Mouse (Mus musculus): Measurements from ENCODE around the gene Card10. TPM values are rescaled to one million over a fixed set of nuclear protein-coding genes. Genes with fewer than 3 reads are reported as not detected.

The Card10 gene
- total and polyA plus RNA-seq, 3 experiments: 4.9 to 18.1 (median 10.9) TPM

DNA sequence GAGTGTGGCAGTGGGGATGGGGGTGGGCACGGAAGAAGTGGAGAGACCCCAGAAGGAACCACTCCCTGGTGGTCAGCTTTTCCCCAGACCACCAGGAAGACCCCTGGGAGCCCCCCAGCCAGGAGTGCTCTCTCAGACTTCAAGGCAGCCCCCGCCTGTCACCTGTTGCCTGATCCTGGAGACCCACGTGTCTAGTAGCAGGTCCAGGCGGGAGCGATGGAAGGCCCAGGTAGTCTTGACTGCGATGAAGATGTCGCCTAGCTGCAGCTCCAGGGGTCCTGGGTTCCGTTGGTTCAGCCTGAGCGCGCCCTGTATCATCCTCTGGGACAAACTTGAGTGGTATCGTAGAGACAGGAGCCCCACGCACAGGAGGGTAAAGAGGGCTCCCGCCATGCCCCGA lies 30.0 kb downstream of the Card10 start:
- DNase-seq: no peak

DNA sequence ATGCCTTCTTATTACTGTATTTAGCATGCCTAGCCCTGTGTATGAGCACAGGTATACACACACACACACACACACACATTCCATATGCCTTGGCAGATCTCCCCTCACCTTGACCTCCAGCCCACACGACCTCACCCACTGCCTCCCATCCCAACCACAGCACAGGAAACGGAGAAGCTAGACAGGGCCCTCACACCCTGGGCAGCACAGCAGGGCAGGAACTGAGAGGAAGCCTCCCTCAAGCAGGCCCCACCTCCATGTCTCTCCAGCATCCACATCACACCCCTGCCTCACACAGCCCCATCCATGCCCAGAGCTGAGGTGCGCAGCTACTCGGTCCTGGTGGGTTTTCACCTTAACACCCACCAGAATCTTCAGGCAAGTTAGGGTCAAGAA lies 30.5 kb downstream of the Card10 start:
- DNase-seq: peak; percentile 54

DNA sequence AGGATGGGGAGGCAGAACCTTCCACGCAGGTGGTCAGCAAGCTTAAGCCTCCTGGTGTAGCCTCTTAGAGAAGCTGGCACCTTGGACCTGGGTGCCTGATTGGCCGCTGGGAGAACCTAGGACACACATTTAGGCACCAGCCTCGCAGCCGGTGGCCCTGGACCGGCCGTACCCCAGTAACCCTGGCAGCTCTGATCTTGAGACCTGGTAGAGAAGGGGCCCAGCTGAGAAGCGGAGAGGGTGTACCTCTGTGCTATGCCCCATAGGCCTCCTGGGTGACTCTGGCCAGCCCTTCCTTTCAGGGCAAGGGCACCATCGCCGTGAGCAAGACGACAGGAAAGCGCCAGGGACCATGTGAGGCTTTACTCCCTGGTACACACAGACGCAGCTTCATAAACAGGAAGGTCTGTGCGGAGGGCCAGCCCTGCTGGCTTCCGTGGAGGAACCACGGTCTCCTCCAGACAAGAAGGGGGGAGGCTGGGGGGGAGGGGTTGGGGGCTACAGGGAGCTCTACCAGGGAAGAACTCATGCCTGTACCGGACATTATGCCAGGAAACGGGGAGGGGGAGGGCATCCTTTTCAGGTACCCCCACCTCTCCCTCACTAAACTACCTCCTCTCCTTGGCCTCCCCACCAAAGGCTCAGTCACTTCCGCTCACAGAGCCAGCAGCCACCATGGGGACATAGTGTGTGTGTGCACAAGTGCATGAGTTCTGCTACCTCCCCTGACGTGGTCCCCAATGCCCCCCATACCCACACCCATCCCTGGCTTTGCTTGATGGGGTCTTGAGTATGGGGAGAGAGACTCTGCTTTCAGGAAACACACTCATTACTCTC lies 31.1 kb downstream of the Card10 start:
- peak; percentile 52 for DNase-seq

- DNase-seq: no peak
Observed at GRCm38 (mm10) chr15:78770983-78771355, 31.9 kb downstream of the Card10 start.

- no peak for DNase-seq
Observed at GRCm38 (mm10) chr15:78770234-78770982, 32.4 kb downstream of the Card10 start.

- no peak for DNase-seq
Observed at GRCm38 (mm10) chr15:78769064-78769463, 33.8 kb downstream of the Card10 start.

DNA sequence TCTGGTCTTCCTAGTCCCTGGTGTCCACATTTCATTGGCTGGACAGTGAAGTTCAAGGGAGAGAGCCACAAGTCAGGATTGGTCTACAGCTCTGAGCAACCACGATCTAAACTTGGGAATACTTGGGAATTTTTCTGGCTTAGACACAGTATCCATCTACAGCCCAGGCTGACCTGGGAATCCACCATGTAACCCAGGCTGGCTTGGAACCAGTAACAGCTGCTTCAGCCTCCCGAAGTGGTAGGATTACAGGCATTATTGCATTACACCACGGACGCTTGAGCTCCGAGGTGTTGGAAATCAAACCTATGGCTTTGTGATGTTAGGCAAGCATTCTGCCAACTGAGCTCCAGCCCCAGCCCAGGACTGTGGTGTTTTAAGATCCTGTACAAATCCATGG lies 39.1 kb downstream of the Card10 start:
- no peak for DNase-seq

DNA sequence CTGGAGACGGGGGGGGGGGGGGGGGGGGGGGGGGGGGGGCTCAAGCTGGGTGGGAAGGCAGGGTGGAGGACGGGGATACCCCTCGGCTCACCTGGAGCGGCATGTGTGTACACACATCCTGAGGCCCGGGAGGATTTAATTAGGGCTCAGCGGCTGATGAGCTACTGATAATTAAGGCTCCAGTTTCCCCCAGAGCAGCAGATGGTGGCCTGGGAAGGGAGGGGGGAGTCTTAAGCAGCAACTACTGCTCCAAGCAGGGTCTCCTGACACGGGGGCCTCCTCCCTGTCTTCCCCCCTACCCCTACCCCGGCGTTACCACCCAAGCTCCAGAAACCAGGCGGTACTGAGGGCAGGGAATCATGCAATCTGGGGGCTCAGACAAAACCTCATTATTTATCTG lies 39.6 kb downstream of the Card10 start:
- DNase-seq: no peak

DNA sequence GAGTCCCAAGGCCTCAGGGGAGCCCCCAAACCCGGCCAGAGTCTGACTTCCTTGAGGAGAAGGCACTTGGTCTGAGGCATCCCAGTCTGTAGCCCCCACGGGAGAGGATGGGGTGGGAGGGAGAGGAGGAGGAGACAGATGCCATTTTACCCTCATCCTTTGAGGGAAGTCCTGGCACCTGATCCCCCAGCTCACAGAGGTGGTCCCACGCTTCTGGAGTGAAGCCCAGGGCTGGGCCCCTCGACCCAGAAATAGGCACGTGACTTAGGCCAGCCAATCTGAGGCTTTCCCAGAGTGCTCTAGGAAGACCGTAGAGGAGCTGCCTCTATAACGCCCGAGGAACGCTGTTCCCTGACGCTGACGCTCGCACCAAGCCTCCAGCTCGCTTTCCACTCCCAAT lies 41.7 kb downstream of the Card10 start:
- DNase-seq: no peak

GRCm38 (mm10) chr15:78758132-78758531 lies 44.7 kb downstream of the Card10 start:
- DNase-seq: no peak

GRCm38 (mm10) chr15:78755966-78756725 lies 46.7 kb downstream of the Card10 start:
- no peak for DNase-seq

- DNase-seq: peak; percentile 59
Observed at GRCm38 (mm10) chr15:78755226-78755625, 47.6 kb downstream of the Card10 start.

DNA sequence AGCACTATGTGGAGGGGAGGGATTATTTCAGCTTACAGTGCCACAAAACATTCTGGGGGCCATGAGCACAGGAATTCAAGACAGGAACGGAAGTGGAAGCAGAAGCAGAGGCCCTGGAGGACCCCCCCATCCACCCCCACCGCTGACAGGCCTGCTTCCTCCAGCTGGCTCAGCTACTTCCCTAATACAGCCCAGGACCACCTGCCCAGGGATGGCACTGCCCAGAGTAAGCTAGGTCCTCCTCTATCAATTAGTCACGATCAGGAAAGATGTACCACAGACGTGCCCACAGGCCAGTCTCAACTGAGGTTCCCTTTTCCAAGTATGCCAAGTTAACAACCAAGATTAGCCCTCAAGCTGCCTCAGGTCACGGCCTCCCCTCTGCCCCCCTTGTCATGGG lies 48.7 kb downstream of the Card10 start:
- no peak for DNase-seq

DNA sequence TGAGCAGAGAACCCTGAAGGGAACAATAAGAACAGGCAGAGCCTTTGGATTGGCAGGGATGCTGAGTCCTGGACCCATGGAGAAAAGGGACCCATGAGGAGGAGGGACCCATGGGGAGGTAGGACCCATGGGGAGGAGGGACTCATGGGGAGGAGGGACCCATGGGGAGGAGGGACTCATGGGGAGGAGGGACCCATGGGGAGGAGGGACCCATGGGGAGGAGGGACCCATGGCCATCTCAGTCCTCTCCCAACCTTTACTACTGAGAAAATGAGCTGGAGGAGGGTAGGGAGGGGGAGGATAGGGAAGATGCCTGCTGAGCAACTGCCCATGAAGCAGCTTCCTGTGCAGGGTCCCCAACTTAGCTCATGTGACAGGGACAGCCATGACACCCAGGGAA lies 49.9 kb downstream of the Card10 start:
- no peak for DNase-seq

DNA sequence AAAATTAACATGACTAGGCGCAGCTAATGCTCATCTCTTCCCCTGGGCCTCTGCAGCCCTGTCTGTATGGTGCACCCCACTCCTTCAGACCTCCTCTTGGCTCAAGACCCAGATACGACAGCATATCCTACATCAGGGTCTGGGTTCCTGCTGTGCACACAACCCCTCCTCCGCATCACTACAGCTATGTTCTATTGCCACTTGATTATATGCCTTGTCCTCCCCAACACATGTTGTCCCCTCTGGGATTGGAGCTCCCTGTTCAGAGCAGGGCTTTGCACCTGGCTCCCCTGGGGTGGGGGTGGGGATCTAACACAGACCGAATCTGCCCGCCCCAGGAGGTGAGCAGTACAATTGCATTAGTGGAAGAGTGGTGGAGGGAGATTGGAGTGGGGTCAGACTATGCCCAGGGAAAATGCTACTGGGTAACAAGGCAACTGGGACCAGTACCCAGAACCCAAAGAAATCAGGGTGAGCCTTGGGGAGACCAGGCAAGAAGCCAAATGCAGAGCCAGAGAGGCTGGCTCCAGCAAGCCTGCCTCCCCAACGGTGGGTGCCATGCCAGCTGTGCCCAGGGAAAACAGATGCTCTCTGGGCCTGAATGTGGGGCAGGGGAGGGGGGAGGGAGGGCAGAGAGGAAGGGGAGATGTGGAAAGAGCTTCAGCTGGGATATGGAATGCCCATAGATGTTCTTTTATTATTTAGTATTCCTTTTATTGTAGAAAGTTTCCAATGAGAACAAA lies 52.1 kb downstream of the Card10 start:
- DNase-seq: no peak

- DNase-seq: no peak
Observed at GRCm38 (mm10) chr15:78749855-78750254, 53.0 kb downstream of the Card10 start.

GRCm38 (mm10) chr15:78744206-78744605 lies 58.6 kb downstream of the Card10 start:
- peak; percentile 71 for DNase-seq

GRCm38 (mm10) chr15:78742831-78743230 lies 60.0 kb downstream of the Card10 start:
- no peak for DNase-seq

GRCm38 (mm10) chr15:78740662-78741061 lies 62.2 kb downstream of the Card10 start:
- no peak for DNase-seq

GRCm38 (mm10) chr15:78737146-78737545 lies 65.7 kb downstream of the Card10 start:
- DNase-seq: no peak

GRCm38 (mm10) chr15:78736681-78737100 lies 66.2 kb downstream of the Card10 start:
- DNase-seq: peak; percentile 70

GRCm38 (mm10) chr15:78736181-78736579 lies 66.7 kb downstream of the Card10 start:
- DNase-seq: no peak
